Mouse (Mus musculus) T-cell, adult 2 months (primary cell): ENCODE results near the gene Rbbp8nl.

Experiments
- DNase-seq: peaks from one replicate; pipeline ENCODE4 v3.0.0; 2022; ENCODE audit warnings: low spot score

The Rbbp8nl gene

DNA sequence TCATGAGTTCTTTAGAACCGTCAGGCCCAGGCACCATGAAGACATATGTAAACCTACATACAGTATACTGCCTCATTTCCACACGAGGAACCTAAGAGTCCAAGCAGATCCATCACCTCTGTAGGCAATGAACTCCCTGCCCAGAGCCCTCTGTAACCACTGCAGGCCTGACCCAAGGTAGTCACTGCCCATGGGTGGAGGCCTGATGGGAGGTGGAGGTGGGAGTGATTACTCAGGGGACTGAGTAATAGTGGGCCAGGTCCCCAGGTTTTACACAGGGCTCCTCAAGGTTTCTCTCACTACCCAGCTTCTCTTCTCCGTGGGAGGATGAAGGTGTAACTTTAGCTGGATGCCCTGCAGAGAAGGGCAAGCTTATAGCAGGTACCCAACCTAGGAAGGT lies 60.5 kb downstream of the Rbbp8nl start:
- no peak for DNase-seq

DNA sequence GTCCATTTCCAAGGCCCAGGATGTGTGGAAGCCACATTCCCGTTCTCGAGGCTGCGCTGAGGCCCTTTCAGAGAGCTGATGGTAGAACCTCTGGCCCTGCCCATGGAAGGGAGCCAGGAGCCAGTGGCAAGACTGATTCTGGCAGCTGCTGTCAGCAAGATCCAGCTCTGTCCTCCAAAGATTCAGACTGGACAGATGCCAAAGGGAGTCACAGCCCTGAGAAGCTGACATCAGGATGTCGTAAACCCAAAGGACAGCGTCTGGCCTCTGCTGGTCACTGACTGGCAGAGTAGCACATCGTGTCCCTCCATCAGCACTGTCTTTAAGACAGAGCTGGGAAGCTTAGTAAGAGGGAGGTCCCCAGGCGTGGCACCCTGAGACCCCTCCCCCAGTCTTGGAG lies 61.1 kb downstream of the Rbbp8nl start:
- DNase-seq: no peak

DNA sequence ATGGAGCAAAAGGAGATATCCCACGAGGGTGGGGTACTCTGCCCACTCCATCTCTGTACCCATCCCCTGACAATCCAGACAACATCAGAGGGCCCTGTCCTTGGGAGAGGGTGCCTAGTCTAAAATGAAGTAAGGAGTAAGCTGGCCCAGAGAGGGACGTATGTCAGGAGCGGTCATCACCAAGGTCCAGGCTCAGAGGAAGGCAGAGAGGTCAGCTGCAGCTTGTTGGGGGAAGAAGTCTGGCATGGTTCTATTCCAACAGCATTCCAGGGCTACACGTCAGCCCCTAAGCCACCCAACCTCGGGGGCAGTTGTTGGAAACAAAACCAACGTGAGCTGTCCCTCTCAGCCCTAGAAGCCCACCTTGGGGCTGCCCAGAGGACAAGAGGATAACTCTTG lies 61.6 kb downstream of the Rbbp8nl start:
- no peak for DNase-seq
